Mouse (Mus musculus) midbrain, postnatal 0 days (tissue): ENCODE results near the gene Rev3l. TPM values are rescaled to one million over a fixed set of nuclear protein-coding genes. Genes with fewer than 3 reads are reported as not detected.

Experiments
- ATAC-seq: fragments of 200-750 bp; cut with Nextera tagmentation; 2 replicates; pipeline ENCODE4 v1.8.0; 2017; ENCODE audit warnings: moderate number of reproducible peaks, mild to moderate bottlenecking, moderate TSS enrichment, moderate library complexity; ENCODE audit not compliant: low FRiP score
- DNase-seq: peaks from one replicate; pipeline ENCODE4 v3.0.0-alpha.2; 2015; ENCODE audit warnings: low spot score
- H3K27ac ChIP-seq: fragments of 300-500 bp; sonication (generic); 2 replicates; pipeline ENCODE4 v1.5.1; 2014; ENCODE audit warnings: low read depth, mild to moderate bottlenecking, low read length, mixed read lengths
- H3K27me3 ChIP-seq: fragments of 300-500 bp; sonication (generic); 2 replicates; pipeline ENCODE4 v1.6.1; 2014; ENCODE audit warnings: low read length, control low read depth, mixed read lengths; ENCODE audit not compliant: insufficient read depth
- H3K36me3 ChIP-seq: fragments of 300-500 bp; sonication (generic); 2 replicates; pipeline ENCODE4 v1.6.1; 2014; ENCODE audit warnings: low read length, control low read depth, mixed read lengths; ENCODE audit not compliant: insufficient read depth
- H3K4me1 ChIP-seq: fragments of 300-500 bp; sonication (generic); 2 replicates; pipeline ENCODE4 v1.6.1; 2014; ENCODE audit warnings: mild to moderate bottlenecking, control low read depth, antibody characterized with exemption, low read length, mixed read lengths; ENCODE audit not compliant: insufficient read depth
- H3K4me2 ChIP-seq: fragments of 300-500 bp; sonication (generic); 2 replicates; pipeline ENCODE4 v1.6.1; 2014; ENCODE audit warnings: low read depth, mild to moderate bottlenecking, low read length, mixed read lengths; ENCODE audit not compliant: poor library complexity, severe bottlenecking
- H3K4me3 ChIP-seq: fragments of 300-500 bp; sonication (generic); 2 replicates; pipeline ENCODE4 v1.5.1; 2014; ENCODE audit warnings: low read depth, mild to moderate bottlenecking, low read length, moderate library complexity
- H3K9ac ChIP-seq: fragments of 300-500 bp; sonication (generic); replicated peaks from 2 replicates; pipeline ENCODE4 v1.6.1; 2014; ENCODE audit warnings: mild to moderate bottlenecking, low read length, moderate library complexity, mixed read lengths; ENCODE audit not compliant: poor library complexity, severe bottlenecking
- H3K9me3 ChIP-seq: fragments of 300-500 bp; sonication (generic); 2 replicates; pipeline ENCODE4 v1.6.1; 2016; ENCODE audit warnings: low read length, control low read depth
- CTCF ChIP-seq: IDR thresholded peaks from 2 replicates; pipeline ENCODE4 v1.5.1; 2016; ENCODE audit warnings: antibody characterized with exemption, mild to moderate bottlenecking
- WGBS: fragments of 180-500 bp; shearing (Covaris S2); extraction: QIAGEN DNeasy Blood & Tissue Kit; methylation state at CpG from one replicate; pipeline ENCODE4 v1.1.7; 2014; 5-methylcytosine and 5-hydroxymethylcytosine counted together
- polyA plus RNA-seq: library from polyadenylated mRNA; unstranded; fragments of >200 nt; fragmentation: Nextera tagmentation; extraction: Ambion mirVana; gene quantifications from 2 replicates; pipeline ENCODE4 v1.2.1, GENCODE M21; 2015
- total RNA-seq: library from RNA; depleted of rRNA; stranded (reverse); fragments of >200 nt; gene quantifications from 2 replicates; pipeline ENCODE4 v1.2.3, GENCODE M21; 2014

Rev3l gene
- total and polyA plus RNA-seq, 2 experiments from 2014 or later = 34.9 to 151 TPM

DNA sequence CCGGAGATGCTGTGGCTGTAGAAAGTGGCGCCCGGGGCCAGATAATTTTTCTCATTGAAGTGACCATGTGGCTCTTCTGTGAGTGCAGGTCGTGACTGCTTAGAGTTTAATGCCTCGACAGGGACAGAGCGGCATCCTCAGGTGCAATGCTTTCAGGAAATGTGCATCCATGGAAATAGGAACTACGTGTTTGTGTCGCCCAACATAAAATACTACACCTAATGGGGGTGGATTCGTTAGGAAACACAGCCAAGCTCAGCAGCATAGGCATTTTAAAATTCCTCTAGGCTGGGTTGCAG is 1.1 kb downstream of the Rev3l start:
- DNase-seq (peak; percentile 83), ATAC-seq (no peak)
- Histone ChIP-seq H3K27me3 (no peaks in the 10 kb centered on the region), H3K9me3 (no peaks in the 10 kb centered on the region), H3K4me2 (peak overlapping the region; percentile 53), H3K36me3 (no peaks in the 10 kb centered on the region), H3K4me1 (peaks cover 3% of the 10 kb centered on the region; the same call in 1 of the 2 replicates), H3K27ac (peak overlapping the region; percentile 100), H3K4me3 (peak overlapping the region; percentile 53), H3K9ac (peak overlapping the region; percentile 95)
- WGBS = 0% methylated on average over 9 of the region's 9 CpGs
- TF ChIP-seq CTCF = peak; percentile 56

DNA sequence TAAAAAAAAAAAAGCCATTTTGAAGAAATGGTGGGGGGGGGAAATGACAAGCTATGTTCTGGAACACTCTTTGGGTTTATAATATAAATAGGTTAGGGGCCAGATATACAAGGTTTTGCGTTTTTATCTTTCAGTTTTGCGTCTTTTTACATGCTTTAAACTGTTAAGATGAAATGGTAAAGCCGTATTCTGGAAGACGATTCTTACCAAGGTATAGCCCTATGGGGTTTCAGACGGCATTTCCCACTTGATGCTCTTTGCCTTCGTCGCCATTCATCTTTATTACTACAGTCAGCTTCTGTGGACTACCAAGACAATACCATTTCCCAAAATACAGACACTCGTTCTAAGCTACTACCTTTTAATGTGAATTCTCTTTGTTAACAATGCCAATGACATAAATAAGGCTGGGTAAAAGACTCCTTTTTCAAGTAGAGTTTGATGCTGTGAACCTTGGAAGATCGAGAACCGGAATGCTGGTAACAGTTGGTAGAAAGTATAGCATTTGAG is 1.6 kb downstream of the Rev3l start:
- DNase-seq (peak; percentile 38), ATAC-seq (no peak)
- Histone ChIP-seq H3K4me3 (peak overlapping the region; percentile 53), H3K9me3 (no peaks in the 10 kb centered on the region), H3K27ac (peak overlapping the region; percentile 100), H3K27me3 (no peaks in the 10 kb centered on the region), H3K4me1 (peaks cover 3% of the 10 kb centered on the region; the same call in 1 of the 2 replicates), H3K36me3 (no peaks in the 10 kb centered on the region), H3K9ac (peak overlapping the region; percentile 95), H3K4me2 (peak overlapping the region; percentile 53)
- no peak for TF ChIP-seq CTCF
- 7% methylated on average over 10 of the region's 10 CpGs for WGBS

- H3K27me3 ChIP-seq = no peaks in the 10 kb centered on the region
- no peak for TF ChIP-seq CTCF
- no peak overlapping the region for H3K9ac ChIP-seq
- 68% methylated on average over 4 of the region's 4 CpGs for WGBS
- H3K9me3 ChIP-seq = no peaks in the 10 kb centered on the region
- peak overlapping the region; percentile 20; the same call in 1 of the 2 replicates for H3K4me2 ChIP-seq
- no peaks in the 10 kb centered on the region for H3K4me1 ChIP-seq
- H3K27ac ChIP-seq = no peak overlapping the region
- DNase-seq (no peak), ATAC-seq (no peak)
- H3K36me3 ChIP-seq = no peaks in the 10 kb centered on the region
- no peak overlapping the region for H3K4me3 ChIP-seq
Measured at GRCm38 (mm10) chr10:39736187-39736586, 4.3 kb downstream of the Rev3l start.

DNA sequence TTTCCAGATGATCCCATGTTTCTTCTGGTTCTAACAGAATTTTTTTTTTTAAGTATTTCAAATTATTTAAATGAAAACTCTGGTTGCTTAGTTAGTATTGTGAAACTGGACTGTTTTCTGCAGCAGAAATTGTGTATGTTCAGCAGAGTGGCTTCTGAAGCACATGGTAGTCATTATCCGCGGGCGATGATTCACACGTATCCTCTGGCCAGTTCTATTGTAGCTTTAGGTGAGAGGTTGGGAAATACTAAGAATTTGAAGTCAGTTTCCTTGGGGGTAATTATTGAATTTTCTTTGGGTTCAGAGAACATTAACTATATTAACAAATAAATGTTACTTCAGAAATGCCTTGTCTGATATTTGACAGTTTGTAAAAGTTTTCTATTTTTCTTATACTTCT is 10.1 kb downstream of the Rev3l start:
- Histone ChIP-seq H3K27ac (no peak overlapping the region), H3K9me3 (no peaks in the 10 kb centered on the region), H3K4me1 (no peaks in the 10 kb centered on the region), H3K4me2 (no peak overlapping the region), H3K9ac (no peak overlapping the region), H3K27me3 (no peaks in the 10 kb centered on the region), H3K36me3 (no peaks in the 10 kb centered on the region), H3K4me3 (no peak overlapping the region)
- no peak for DNase-seq
- TF ChIP-seq CTCF = no peak
- 65% methylated on average over 4 of the region's 4 CpGs for WGBS
- ATAC-seq = no peak

GRCm38 (mm10) chr10:39764752-39765151 is 32.8 kb downstream of the Rev3l start:
- H3K9ac ChIP-seq = no peak overlapping the region
- ATAC-seq = no peak

DNA sequence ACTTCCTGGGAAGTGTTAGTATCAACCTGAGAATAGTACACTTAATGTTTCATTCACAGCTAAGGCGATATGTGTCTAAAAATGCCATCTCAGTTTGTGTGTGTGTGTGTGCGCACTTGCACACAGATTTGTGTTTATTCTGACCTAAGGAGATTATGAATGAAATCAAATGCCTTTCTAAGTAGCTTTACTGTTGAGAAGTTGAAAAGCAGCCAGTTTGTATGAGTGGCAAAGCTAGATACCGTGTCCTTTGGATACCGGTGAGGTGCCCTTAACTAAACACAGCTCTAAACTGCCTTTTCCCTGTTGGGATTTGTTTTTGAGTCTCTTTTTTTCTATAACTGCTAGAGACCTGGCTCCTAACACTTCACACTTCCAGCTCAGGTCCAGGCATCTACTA is 34.8 kb downstream of the Rev3l start:
- ATAC-seq (no peak), DNase-seq (no peak)
- no peaks in the 10 kb centered on the region for H3K36me3 ChIP-seq
- H3K9ac ChIP-seq = no peak overlapping the region
- no peak overlapping the region for H3K4me3 ChIP-seq
- H3K27ac ChIP-seq = no peak overlapping the region
- no peaks in the 10 kb centered on the region for H3K4me1 ChIP-seq
- H3K27me3 ChIP-seq = no peaks in the 10 kb centered on the region
- H3K4me2 ChIP-seq = no peak overlapping the region
- no peak for TF ChIP-seq CTCF
- no peaks in the 10 kb centered on the region for H3K9me3 ChIP-seq
- 60% methylated on average over 4 of the region's 4 CpGs for WGBS

More at GRCm38 (mm10) chr10:39764752-39765151, 32.8 kb downstream of the Rev3l start:
- DNase-seq = no peak
- 80% methylated on average over 1 of the region's 1 CpGs for WGBS
- H3K36me3 ChIP-seq = no peaks in the 10 kb centered on the region
- no peak overlapping the region for H3K4me3 ChIP-seq
- no peaks in the 10 kb centered on the region for H3K27me3 ChIP-seq
- no peaks in the 10 kb centered on the region for H3K9me3 ChIP-seq
- no peak overlapping the region for H3K27ac ChIP-seq
- H3K4me2 ChIP-seq = no peak overlapping the region
- no peak for TF ChIP-seq CTCF
- no peaks in the 10 kb centered on the region for H3K4me1 ChIP-seq
